Mouse (Mus musculus): ENCODE data around the gene Nova1. TPM values are rescaled to one million over a fixed set of nuclear protein-coding genes. Genes with fewer than 3 reads are reported as not detected.

Gene Nova1
- polyA plus RNA-seq (2011; ENCODE audit: insufficient read length, low read depth, missing spikeins): 3.5 and 5.9 TPM in 2 replicates

DNA sequence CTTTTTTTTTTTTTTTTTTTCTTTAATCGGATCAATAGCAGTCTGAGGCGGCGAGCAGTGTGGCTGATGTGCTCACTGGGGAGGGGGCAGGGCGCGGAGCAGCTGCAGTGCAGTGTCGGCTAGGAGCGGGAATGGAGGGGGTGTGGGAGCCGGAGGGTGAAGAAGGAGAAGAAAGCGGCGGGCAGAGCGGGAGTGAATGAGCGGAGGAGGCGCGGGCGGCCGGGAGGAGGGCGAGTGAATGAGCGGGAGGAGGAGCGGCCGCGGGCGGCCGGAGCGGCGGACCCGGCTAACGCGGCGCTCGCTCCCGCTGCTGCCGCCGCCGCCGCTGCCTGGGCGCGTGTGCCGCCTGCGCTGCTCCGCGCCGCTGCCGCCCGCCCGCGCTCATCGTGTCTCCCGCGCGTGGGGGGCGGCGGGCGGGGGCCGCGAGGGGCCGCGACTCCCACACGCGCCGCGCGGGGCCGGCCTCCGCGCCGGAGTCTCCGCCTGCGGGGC is at the start of gene Nova1:
TSS of gene Nova1 (minus strand) at position 74 of the 492 bp plus-strand sequence.
- no peaks in the 10 kb centered on the region; the same call in 1 of the 2 replicates for H3K4me1 ChIP-seq (ENCODE audit: control insufficient read depth, insufficient read depth, low read length)
- H3K27ac ChIP-seq (ENCODE audit: insufficient read depth, low read length): no peak within 1 kb of the TSS
- H3K4me3 ChIP-seq (ENCODE audit: insufficient read depth, low read length): peak within 1 kb of the TSS; percentile 92
- no peak for TF ChIP-seq POLR2A (IDR thresholded peaks at IDR 0.05; ENCODE audit: low read depth, low read length)
- no peak for TF ChIP-seq CTCF (IDR thresholded peaks at IDR 0.05; ENCODE audit: borderline replicate concordance, insufficient read depth, low read length)

DNA sequence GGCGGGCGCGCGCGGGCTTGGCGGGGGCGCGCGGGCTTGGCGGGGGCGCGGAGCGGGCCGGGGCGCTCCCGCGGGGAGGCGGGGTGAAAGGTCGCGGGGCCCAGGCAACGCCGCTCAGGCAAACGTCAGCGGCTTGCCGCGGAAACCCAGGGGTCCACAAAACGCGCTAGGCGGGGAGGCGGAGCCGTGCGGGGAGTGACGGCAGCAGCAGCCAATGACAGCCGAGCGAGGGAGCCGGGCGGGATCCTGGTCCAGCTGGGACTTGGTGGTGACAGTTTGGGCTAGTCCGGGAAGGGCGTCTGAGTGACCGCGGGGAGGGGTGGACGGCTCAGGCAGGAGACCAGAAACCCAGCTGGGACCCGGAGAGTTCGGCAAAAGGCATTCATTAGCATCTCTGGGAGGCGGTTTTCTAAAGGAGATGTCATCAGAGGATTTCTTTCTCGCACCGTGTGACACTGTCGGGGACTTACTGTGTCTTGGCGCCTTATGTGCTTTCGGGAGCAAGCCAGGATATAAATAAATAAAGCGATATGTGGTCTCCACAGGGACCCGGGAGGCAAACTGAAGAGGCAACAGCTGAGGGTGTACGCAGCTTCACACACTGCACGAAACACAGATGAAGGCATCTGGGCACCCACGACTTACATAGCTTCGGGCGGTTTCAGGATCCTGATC is 756 bp upstream of the Nova1 start:
- Histone ChIP-seq H3K27ac (ENCODE audit: insufficient read depth, low read length) (no peak overlapping the region), H3K4me3 (ENCODE audit: insufficient read depth, low read length) (peak overlapping the region; percentile 57), H3K4me1 (ENCODE audit: control insufficient read depth, insufficient read depth, low read length) (no peaks in the 10 kb centered on the region; the same call in 1 of the 2 replicates)
- no peak for TF ChIP-seq CTCF (IDR thresholded peaks at IDR 0.05; ENCODE audit: borderline replicate concordance, insufficient read depth, low read length)
- peak; percentile 31; the same call in 1 of the 2 replicates for TF ChIP-seq POLR2A (IDR thresholded peaks at IDR 0.05; ENCODE audit: low read depth, low read length)

GRCm38 (mm10) chr12:46818021-46818855 is 491 bp downstream of the Nova1 start:
- TF ChIP-seq CTCF (IDR thresholded peaks at IDR 0.05; ENCODE audit: borderline replicate concordance, insufficient read depth, low read length) (no peak), POLR2A (IDR thresholded peaks at IDR 0.05; ENCODE audit: low read depth, low read length) (no peak)
- Histone ChIP-seq H3K4me1 (ENCODE audit: control insufficient read depth, insufficient read depth, low read length) (no peaks in the 10 kb centered on the region; the same call in 1 of the 2 replicates), H3K4me3 (ENCODE audit: insufficient read depth, low read length) (peak overlapping the region; percentile 92), H3K27ac (ENCODE audit: insufficient read depth, low read length) (no peak overlapping the region)

DNA sequence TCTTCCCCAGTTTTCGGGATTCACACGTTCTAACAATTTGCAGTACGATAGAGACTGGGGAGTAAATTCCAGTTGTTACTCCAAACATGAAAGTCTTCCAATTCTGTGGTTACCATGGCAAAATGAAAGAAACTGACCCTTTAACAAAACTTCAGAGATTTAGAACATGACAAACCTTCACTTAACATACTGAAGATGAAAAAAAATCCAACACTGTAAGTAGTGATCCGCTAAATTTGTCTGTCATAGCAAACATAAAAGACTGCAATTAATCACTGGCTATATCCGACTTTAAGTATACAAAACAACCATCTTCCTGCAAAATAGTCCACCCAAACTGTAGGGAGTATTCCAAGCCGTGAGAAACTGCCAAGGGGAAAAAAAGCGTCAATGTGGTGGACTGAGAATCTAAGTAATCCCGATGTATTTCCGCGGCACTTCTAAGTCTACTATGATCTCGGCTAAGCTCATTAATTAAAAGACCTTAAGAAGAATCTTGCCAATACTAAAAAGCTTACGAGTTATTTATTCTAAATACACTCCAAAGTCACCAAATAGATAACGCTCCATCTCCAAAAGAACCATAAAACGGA is 1.4 kb downstream of the Nova1 start:
- TF ChIP-seq CTCF (IDR thresholded peaks at IDR 0.05; ENCODE audit: borderline replicate concordance, insufficient read depth, low read length): no peak
- no peak for TF ChIP-seq POLR2A (IDR thresholded peaks at IDR 0.05; ENCODE audit: low read depth, low read length)
- H3K4me3 ChIP-seq (ENCODE audit: insufficient read depth, low read length): peak overlapping the region; percentile 92; the same call in 1 of the 2 replicates
- H3K4me1 ChIP-seq (ENCODE audit: control insufficient read depth, insufficient read depth, low read length): no peaks in the 10 kb centered on the region; the same call in 1 of the 2 replicates
- no peak overlapping the region for H3K27ac ChIP-seq (ENCODE audit: insufficient read depth, low read length)

DNA sequence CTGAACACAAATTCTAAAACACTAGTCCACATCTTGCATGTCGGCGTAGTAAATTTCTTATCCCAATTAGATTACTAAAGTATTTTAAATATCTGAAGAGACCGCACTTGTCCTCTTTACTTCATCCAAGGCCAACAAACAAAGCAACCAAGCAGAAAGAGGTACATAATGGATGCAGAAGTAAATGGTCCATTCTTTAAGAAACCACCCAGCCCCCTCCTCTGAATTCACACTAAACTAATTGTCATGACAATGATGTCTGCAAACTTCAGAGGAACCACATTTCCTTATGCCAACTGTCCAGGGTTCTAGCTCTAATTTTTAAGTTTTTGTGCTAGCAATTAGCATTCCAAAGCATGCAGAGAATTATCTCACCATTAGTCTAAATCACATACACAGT is 2.4 kb downstream of the Nova1 start:
- H3K27ac ChIP-seq (ENCODE audit: insufficient read depth, low read length): no peak overlapping the region
- no peak for TF ChIP-seq POLR2A (IDR thresholded peaks at IDR 0.05; ENCODE audit: low read depth, low read length)
- TF ChIP-seq CTCF (IDR thresholded peaks at IDR 0.05; ENCODE audit: borderline replicate concordance, insufficient read depth, low read length): no peak
- no peak overlapping the region for H3K4me3 ChIP-seq (ENCODE audit: insufficient read depth, low read length)
- no peaks in the 10 kb centered on the region; the same call in 1 of the 2 replicates for H3K4me1 ChIP-seq (ENCODE audit: control insufficient read depth, insufficient read depth, low read length)

DNA sequence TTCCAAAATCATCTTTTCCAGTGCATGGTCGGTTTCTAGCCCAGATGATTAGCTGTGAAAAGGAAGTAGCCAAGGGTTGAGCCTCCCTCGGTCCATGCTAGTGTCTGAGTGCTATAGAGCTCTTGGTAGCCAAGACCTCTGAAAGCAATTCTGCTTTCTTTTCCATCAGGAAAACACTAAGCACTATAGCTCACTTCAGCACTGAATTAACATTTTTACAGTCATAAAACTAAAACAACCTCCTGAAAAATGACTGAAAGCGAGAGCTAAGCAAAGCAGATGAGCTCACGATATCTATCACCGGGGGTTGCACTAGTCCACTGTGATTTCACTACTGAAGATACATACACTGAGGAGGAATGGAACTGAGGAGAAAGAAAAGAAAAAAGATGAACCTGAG is 3.0 kb downstream of the Nova1 start:
- H3K4me3 ChIP-seq (ENCODE audit: insufficient read depth, low read length): no peak overlapping the region
- no peak overlapping the region for H3K27ac ChIP-seq (ENCODE audit: insufficient read depth, low read length)
- TF ChIP-seq CTCF (IDR thresholded peaks at IDR 0.05; ENCODE audit: borderline replicate concordance, insufficient read depth, low read length) (no peak), POLR2A (IDR thresholded peaks at IDR 0.05; ENCODE audit: low read depth, low read length) (no peak)
- no peaks in the 10 kb centered on the region; the same call in 1 of the 2 replicates for H3K4me1 ChIP-seq (ENCODE audit: control insufficient read depth, insufficient read depth, low read length)

DNA sequence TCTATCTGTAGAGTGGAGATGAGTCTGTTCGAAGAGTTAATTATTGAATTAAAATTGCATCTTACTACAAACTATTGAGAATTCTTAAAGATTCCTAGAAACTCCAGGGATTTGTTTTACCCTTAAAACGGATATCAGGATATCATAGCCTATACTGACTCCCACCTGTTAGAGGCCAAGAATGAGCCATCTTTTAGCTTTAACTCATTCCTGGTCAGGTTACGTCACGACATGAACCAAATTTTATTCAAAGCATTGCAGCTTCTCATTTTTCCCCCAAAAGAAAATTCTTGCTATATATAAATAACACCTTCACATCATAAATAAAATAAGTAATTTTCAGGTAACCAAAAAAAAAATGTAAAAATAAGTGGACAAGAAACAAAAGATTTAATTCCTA is 3.9 kb downstream of the Nova1 start:
- Histone ChIP-seq H3K27ac (ENCODE audit: insufficient read depth, low read length) (no peak overlapping the region), H3K4me3 (ENCODE audit: insufficient read depth, low read length) (no peak overlapping the region), H3K4me1 (ENCODE audit: control insufficient read depth, insufficient read depth, low read length) (no peaks in the 10 kb centered on the region; the same call in 1 of the 2 replicates)
- no peak for TF ChIP-seq POLR2A (IDR thresholded peaks at IDR 0.05; ENCODE audit: low read depth, low read length)

- Histone ChIP-seq H3K4me1 (ENCODE audit: control insufficient read depth, insufficient read depth, low read length) (no peaks in the 10 kb centered on the region; the same call in 1 of the 2 replicates), H3K4me3 (ENCODE audit: insufficient read depth, low read length) (no peak overlapping the region)
- TF ChIP-seq POLR2A (IDR thresholded peaks at IDR 0.05; ENCODE audit: low read depth, low read length) (no peak), CTCF (IDR thresholded peaks at IDR 0.05; ENCODE audit: borderline replicate concordance, insufficient read depth, low read length) (no peak)
Measured at GRCm38 (mm10) chr12:46801311-46801710, 17.4 kb downstream of the Nova1 start.

More at GRCm38 (mm10) chr12:46801311-46801710, 17.4 kb downstream of the Nova1 start:
- H3K27ac ChIP-seq (ENCODE audit: insufficient read depth, low read length): no peak overlapping the region
